Mouse (Mus musculus): Measurements from ENCODE around the gene Msmp.
"Not testable (repeated sequence)": the region's sequence is repeated elsewhere in the genome, so short reads cannot be mapped to it uniquely, and the experiment has no call there.

Msmp gene

GRCm38 (mm10) chr4:43584444-43585416 lies at the start of gene Msmp:
TSS of gene Msmp (minus strand) at chr4:43584494.
- no peak for DNase-seq (ENCODE audit: low spot score)

GRCm38 (mm10) chr4:43633736-43634135 lies 49.4 kb upstream of the Msmp start:
- DNase-seq (ENCODE audit: low spot score): no peak

- no peak for DNase-seq (ENCODE audit: low spot score)
Measured at GRCm38 (mm10) chr4:43633296-43633695, 49.0 kb upstream of the Msmp start.

- DNase-seq (ENCODE audit: low spot score): no peak
Measured at GRCm38 (mm10) chr4:43631956-43632920, 47.9 kb upstream of the Msmp start.

- DNase-seq (ENCODE audit: low spot score): no peak
Measured at GRCm38 (mm10) chr4:43631046-43631955, 47.0 kb upstream of the Msmp start, which contains the start of gene Npr2. TSS of gene Npr2 (plus strand) at chr4:43631935.

- DNase-seq (ENCODE audit: low spot score): no peak
Measured at GRCm38 (mm10) chr4:43630671-43631045, 46.4 kb upstream of the Msmp start.

GRCm38 (mm10) chr4:43630030-43630581 lies 45.8 kb upstream of the Msmp start:
- no peak for DNase-seq (ENCODE audit: low spot score)

GRCm38 (mm10) chr4:43629106-43629817 lies 45.0 kb upstream of the Msmp start:
- no peak for DNase-seq (ENCODE audit: low spot score)

GRCm38 (mm10) chr4:43620146-43620778 lies 36.0 kb upstream of the Msmp start:
- no peak for DNase-seq (ENCODE audit: low spot score)

- DNase-seq (ENCODE audit: low spot score): no peak
Measured at GRCm38 (mm10) chr4:43613060-43613730, 28.9 kb upstream of the Msmp start.

GRCm38 (mm10) chr4:43612534-43612933 lies 28.2 kb upstream of the Msmp start:
- no peak for DNase-seq (ENCODE audit: low spot score)

GRCm38 (mm10) chr4:43604751-43605685 lies 20.7 kb upstream of the Msmp start:
- no peak for DNase-seq (ENCODE audit: low spot score)

GRCm38 (mm10) chr4:43604099-43604498 lies 19.8 kb upstream of the Msmp start:
- DNase-seq (ENCODE audit: low spot score): no peak

GRCm38 (mm10) chr4:43600195-43600934 lies 16.1 kb upstream of the Msmp start:
- no peak for DNase-seq (ENCODE audit: low spot score)

- DNase-seq (ENCODE audit: low spot score): no peak
Measured at GRCm38 (mm10) chr4:43598650-43599380, 14.5 kb upstream of the Msmp start.

GRCm38 (mm10) chr4:43598200-43598599 lies 13.9 kb upstream of the Msmp start:
- no peak for DNase-seq (ENCODE audit: low spot score)

- DNase-seq (ENCODE audit: low spot score): not testable (repeated sequence)
Measured at GRCm38 (mm10) chr4:43596597-43596996, 12.3 kb upstream of the Msmp start.

Measured in urinary bladder, postnatal 10 days (tissue).